In the genomic region with DNA sequence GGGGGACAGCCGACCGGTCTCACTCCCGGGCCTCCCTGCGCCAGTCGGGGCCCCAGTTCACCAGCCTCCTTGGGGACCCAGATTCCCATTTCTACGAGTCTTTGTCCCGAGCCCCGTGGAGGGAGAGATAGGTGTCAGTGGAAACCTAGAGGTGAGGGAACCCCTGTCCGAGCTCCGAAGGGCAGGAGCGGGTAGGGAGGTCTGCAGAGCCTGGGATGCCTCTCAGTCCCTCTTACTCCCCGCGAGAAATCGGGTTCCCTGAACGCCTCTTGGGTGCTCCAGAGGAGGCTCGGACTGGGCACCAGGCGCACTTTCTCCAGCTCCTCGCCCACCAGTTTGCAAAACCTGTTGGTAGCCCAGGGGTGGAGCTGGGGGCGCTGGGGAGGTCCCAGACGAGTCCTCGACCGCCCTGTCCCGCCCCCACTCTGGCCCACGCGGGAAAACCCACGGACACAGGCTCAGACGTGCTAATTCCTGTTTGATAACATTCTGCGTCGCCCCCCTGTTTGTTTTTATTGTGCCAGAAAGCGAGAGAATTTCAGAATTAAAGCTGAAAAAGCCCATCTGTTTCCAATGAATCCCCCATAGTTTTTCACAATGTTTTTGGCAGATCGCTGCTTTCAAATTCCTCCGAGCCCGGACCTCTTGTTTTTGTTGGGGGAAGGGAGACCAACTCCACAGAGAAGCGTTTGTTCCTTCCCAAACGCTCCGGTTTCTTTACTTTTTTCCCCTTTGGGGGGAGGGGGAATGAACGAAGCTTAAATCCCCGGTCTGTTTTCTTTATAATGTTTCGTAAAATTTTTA, we compare ENCODE assay signal across 8 mouse cellular contexts. TPM values are rescaled to one million over a fixed set of nuclear protein-coding genes. Genes with fewer than 3 reads are reported as not detected.
DNase-seq lines count a peak whose midpoint lies in the region; ATAC-seq and TF ChIP-seq lines count a peak whose summit lies in the region.

No protein-coding gene starts in this region.

- H3K27me3 ChIP-seq in liver, embryonic 14.5 days (ENCODE audit: control insufficient read depth, insufficient read depth, low read length) = peaks cover 46% of the 10 kb centered on the region
- no peaks in the 10 kb centered on the region for H3K27me3 ChIP-seq in neural tube, embryonic 14.5 days (ENCODE audit: control insufficient read depth, insufficient read depth, low read length)

- ATAC-seq in cerebellum, adult (ENCODE audit: insufficient number of reproducible peaks, low FRiP score, low TSS enrichment) = 0 out of 2 replicates have a peak, but pooled peaks have one; percentile 16
- no peak for ATAC-seq in liver, embryonic 14.5 days (ENCODE audit: insufficient read depth)
- ATAC-seq in neural tube, embryonic 14.5 days (ENCODE audit: low read depth) = peak; percentile 9; the same call in 1 of the 2 replicates

- no peak for TF ChIP-seq CTCF in embryonic fibroblast, embryonic 13.5 days (IDR thresholded peaks at IDR 0.05; ENCODE audit: borderline replicate concordance, insufficient read depth, low read length)
- TF ChIP-seq CTCF in liver, embryonic 14.5 days (IDR thresholded peaks at IDR 0.05; ENCODE audit: low read depth) = no peak

- peak overlapping the region; percentile 39 for H3K9ac ChIP-seq in ES-E14 (ENCODE audit: insufficient read depth, low read depth, low read length, poor library complexity, severe bottlenecking)
- H3K9ac ChIP-seq in liver, embryonic 14.5 days (replicated peaks) = no peak overlapping the region
- H3K9ac ChIP-seq in neural tube, embryonic 14.5 days (replicated peaks; ENCODE audit: low read depth, low read length) = peak overlapping the region; percentile 77

- 0 out of 2 replicates have a peak, but pooled peaks have one; percentile 39 for TF ChIP-seq POLR2A in embryonic fibroblast, embryonic 13.5 days (IDR thresholded peaks at IDR 0.05; ENCODE audit: low read depth, low read length)

- no peaks in the 10 kb centered on the region for H3K36me3 ChIP-seq in ES-E14 (ENCODE audit: control insufficient read depth, insufficient read depth, low read length, poor library complexity, severe bottlenecking)
- H3K36me3 ChIP-seq in liver, embryonic 14.5 days (replicated peaks; ENCODE audit: control insufficient read depth, insufficient read depth, low read depth) = no peaks in the 10 kb centered on the region
- H3K36me3 ChIP-seq in neural tube, embryonic 14.5 days (ENCODE audit: control insufficient read depth, insufficient read depth, low read length) = no peaks in the 10 kb centered on the region

- in situ Hi-C loops in ES-E14 (cut with MboI; ENCODE audit: low sequenced_read_pairs in 2 of 2, unreplicated experiment in 2 of 2) = loop anchor here in 1 of 2 experiments (25.0 kb wide), 1 partner anchor 621 kb away; a partner anchor contains a TSS

- H3K4me3 ChIP-seq in ES-E14 (ENCODE audit: insufficient read depth in 1 of 2, low read depth in 1 of 2, low read length in 2 of 2, poor library complexity in 1 of 2, severe bottlenecking in 1 of 2) = peak overlapping the region; percentile 71 to 75
- peak overlapping the region; percentile 74 for H3K4me3 ChIP-seq in embryonic fibroblast, embryonic 13.5 days (ENCODE audit: insufficient read depth, low read length)
- H3K4me3 ChIP-seq in liver, embryonic 14.5 days (ENCODE audit: insufficient read depth in 1 of 2, low read depth in 2 of 2, low read length in 2 of 2) = peak overlapping the region; percentile 38 to 47
- peak overlapping the region; percentile 55 for H3K4me3 ChIP-seq in neural tube, embryonic 14.5 days (ENCODE audit: low read depth, low read length)

- 1% methylated on average over 39 of the region's 39 CpGs for WGBS in liver, embryonic 14.5 days (ENCODE audit: insufficient replicate concordance)
- WGBS in neural tube, embryonic 14.5 days = 1% methylated on average over 39 of the region's 39 CpGs

- H3K4me2 ChIP-seq in liver, embryonic 14.5 days (ENCODE audit: low read depth) = peak overlapping the region; percentile 53
- H3K4me2 ChIP-seq in neural tube, embryonic 14.5 days (ENCODE audit: low read depth, low read length) = peak overlapping the region; percentile 83

- TF ChIP-seq EP300 in liver, embryonic 14.5 days (IDR thresholded peaks at IDR 0.05; ENCODE audit: low read depth) = no peak

- H3K27ac ChIP-seq in ES-E14 (ENCODE audit: insufficient read depth, low read depth, low read length, poor library complexity, severe bottlenecking) = no peak overlapping the region
- H3K27ac ChIP-seq in embryonic fibroblast, embryonic 13.5 days (ENCODE audit: insufficient read depth, low read length) = peak overlapping the region; percentile 87
- H3K27ac ChIP-seq in liver, embryonic 14.5 days = no peak overlapping the region
- H3K27ac ChIP-seq in neural tube, embryonic 14.5 days (ENCODE audit: low read depth, low read length) = peak overlapping the region; percentile 91

- peaks cover 0 to 6% of the 10 kb centered on the region in 2 experiments; a peak in 2 of 4 replicates for H3K4me1 ChIP-seq in ES-E14 (ENCODE audit: control insufficient read depth in 2 of 2, insufficient read depth in 2 of 2, low read length in 2 of 2, poor library complexity in 1 of 2)
- 0 out of 2 replicates have a peak, but pooled peaks cover 8% of the 10 kb centered on the region for H3K4me1 ChIP-seq in embryonic fibroblast, embryonic 13.5 days (ENCODE audit: control insufficient read depth, insufficient read depth, low read length)
- no peaks in the 10 kb centered on the region for H3K4me1 ChIP-seq in liver, embryonic 14.5 days (replicated peaks; ENCODE audit: control insufficient read depth in 2 of 2, insufficient read depth in 2 of 2, low read length in 1 of 2)
- H3K4me1 ChIP-seq in neural tube, embryonic 14.5 days (ENCODE audit: control insufficient read depth, insufficient read depth, low read length) = peaks cover 26% of the 10 kb centered on the region

- H3K9me3 ChIP-seq in ES-E14 (ENCODE audit: control insufficient read depth, insufficient read depth, low read depth, low read length) = no peaks in the 10 kb centered on the region
- no peaks in the 10 kb centered on the region for H3K9me3 ChIP-seq in liver, embryonic 14.5 days (ENCODE audit: control insufficient read depth, low read length)
- H3K9me3 ChIP-seq in neural tube, embryonic 14.5 days (ENCODE audit: control insufficient read depth, low read length) = no peaks in the 10 kb centered on the region

- DNase-seq in cerebellum, adult 11 months = no peak
- no peak for DNase-seq in ES-E14 (ENCODE audit: low read depth, low spot score)
- peak; percentile 72 for DNase-seq in heart, postnatal 4 days
- no peak for DNase-seq in liver, embryonic 14.5 days (ENCODE audit: low read depth in 3 of 3, low spot score in 3 of 3)
- no peak for DNase-seq in spleen, adult 12 weeks (ENCODE audit: low spot score)

TF ChIP-seq in ES-E14, 5 proteins besides CTCF, POLR2A, EP300 and RAD21:
- TF ChIP-seq HCFC1 (IDR thresholded peaks at IDR 0.05; ENCODE audit: borderline replicate concordance, insufficient read depth, low read length) (no peak), CHD2 (IDR thresholded peaks at IDR 0.05; ENCODE audit: low read depth, low read length) (no peak), MAFK (IDR thresholded peaks at IDR 0.05; ENCODE audit: insufficient read depth, low read depth, low read length) (no peak), ZC3H11A (IDR thresholded peaks at IDR 0.05; ENCODE audit: borderline replicate concordance, low read depth, low read length) (no peak), ZNF384 (IDR thresholded peaks at IDR 0.05; ENCODE audit: low read depth, low read length) (no peak)

RNA-seq across cellular contexts. Expression of a gene that starts 16.4 kb away (rescaled TPM):
- total RNA-seq in ES-E14 (2012; rRNA removed) = 2.4 and 3.7 TPM in 2 replicates
- polyA plus RNA-seq in embryonic fibroblast, embryonic 13.5 days (2011; ENCODE audit: insufficient read length, low read depth, missing spikeins) = 12.6 and 19.3 TPM in 2 replicates
- total RNA-seq in heart, postnatal 4 days (2021) = 10 to 100 TPM; 36.1 to 38.8 TPM
- 0.06 and 0.32 TPM in 2 replicates for polyA plus RNA-seq in liver, embryonic 14.5 days (2012; rRNA removed)
- polyA plus RNA-seq in liver, embryonic 14.5 days (2014; fragmentation: Nextera tagmentation; extraction: Ambion mirVana) = 0.05 TPM in 1 of 2 replicates, not detected in the other
- polyA plus RNA-seq in neural tube, embryonic 14.5 days (2014; fragmentation: Nextera tagmentation; extraction: Ambion mirVana) = 46.6 and 58.4 TPM in 2 replicates

Comparison
In these comparisons a context has a peak if more than half of its experiments do, and no peak if none do; other contexts are left out.
1. H3K27ac ChIP-seq: peak in embryonic fibroblast, embryonic 13.5 days (single experiment) and neural tube, embryonic 14.5 days (single experiment); none in ES-E14 (single experiment) and liver, embryonic 14.5 days (single experiment).
2. RNA of a gene that starts 16.4 kb away (polyA plus RNA-seq): 46.6 to 58.4 TPM in neural tube, embryonic 14.5 days and 12.6 to 19.3 TPM in embryonic fibroblast, embryonic 13.5 days; 0.05 to 0.32 TPM in liver, embryonic 14.5 days; every median in the first group is over 10 times any median in the second.
3. Peak in every context shown above with its lines, with median percentiles within 50 percentile points of each other: H3K4me3 ChIP-seq.